11 mouse cellular contexts compared by ENCODE assay signal in genomic region chr2:88356304-88356703, GRCm38 (mm10). TPM values are rescaled to one million over a fixed set of nuclear protein-coding genes. Genes with fewer than 3 reads are reported as not detected.
A peak's percentile ranks its signal among the peaks of the same experiment; 100 is the strongest.
DNase-seq lines count a peak whose midpoint lies in the region; ATAC-seq and TF ChIP-seq lines count a peak whose summit lies in the region.
"Had no signal": no experiment of that assay in that cellular context is flagged by ENCODE, and none has a peak within 500 bp of the region (broad histone marks: within the 10 kb centered on the region; RNA-seq: fewer than 3 reads in every experiment).

No protein-coding gene starts in this region.

- H3K4me1 ChIP-seq in forebrain, embryonic 15.5 days = no peaks in the 10 kb centered on the region
- H3K4me1 ChIP-seq in neural tube, embryonic 14.5 days (ENCODE audit: control insufficient read depth, insufficient read depth, low read length) = no peaks in the 10 kb centered on the region
- H3K4me1 ChIP-seq in kidney, embryonic 16.5 days (ENCODE audit: insufficient read depth, low read length) = no peaks in the 10 kb centered on the region

- H3K27ac ChIP-seq in left cerebral cortex, adult 2 months = no peak overlapping the region
- no peak overlapping the region for H3K27ac ChIP-seq in forebrain, embryonic 15.5 days (replicated peaks)
- H3K27ac ChIP-seq in neural tube, embryonic 14.5 days (ENCODE audit: low read depth, low read length) = no peak overlapping the region
- H3K27ac ChIP-seq in kidney, embryonic 16.5 days (ENCODE audit: low read length) = no peak overlapping the region

- H3K4me2 ChIP-seq in forebrain, embryonic 15.5 days (replicated peaks) = no peak overlapping the region
- no peak overlapping the region for H3K4me2 ChIP-seq in neural tube, embryonic 14.5 days (ENCODE audit: low read depth, low read length)
- H3K4me2 ChIP-seq in kidney, embryonic 16.5 days (replicated peaks; ENCODE audit: low read depth, low read length) = no peak overlapping the region

- no peaks in the 10 kb centered on the region for H3K9me3 ChIP-seq in forebrain, embryonic 15.5 days
- H3K9me3 ChIP-seq in neural tube, embryonic 14.5 days (ENCODE audit: control insufficient read depth, low read length) = no peaks in the 10 kb centered on the region
- no peaks in the 10 kb centered on the region for H3K9me3 ChIP-seq in kidney, embryonic 16.5 days (ENCODE audit: low read length)

- intact Hi-C loops in left cerebral cortex, adult 2 months (cut with DNase I) = no loop called here

- H3K36me3 ChIP-seq in forebrain, embryonic 15.5 days = no peaks in the 10 kb centered on the region
- no peaks in the 10 kb centered on the region for H3K36me3 ChIP-seq in neural tube, embryonic 14.5 days (ENCODE audit: control insufficient read depth, insufficient read depth, low read length)
- no peaks in the 10 kb centered on the region for H3K36me3 ChIP-seq in kidney, embryonic 16.5 days (ENCODE audit: insufficient read depth, low read length)

- peak; percentile 78 for TF ChIP-seq CTCF in left cerebral cortex, adult 2 months (IDR thresholded peaks at IDR 0.05)

- DNase-seq in left cerebral cortex, adult 2 months (ENCODE audit: extremely low spot score in 1 of 2, low spot score in 2 of 2) = no peak
- DNase-seq in left cerebral cortex, adult 9 months (ENCODE audit: low spot score in 2 of 2) = no peak
- DNase-seq in NIH3T3 (ENCODE audit: low read depth) = peak; percentile 60
- DNase-seq in cerebellum, postnatal 36 days = no peak
- no peak for DNase-seq in lung, postnatal 36 days
- DNase-seq: left cerebral cortex, postnatal 4 days had no signal

- H3K27me3 ChIP-seq in forebrain, embryonic 15.5 days = no peaks in the 10 kb centered on the region
- H3K27me3 ChIP-seq in neural tube, embryonic 14.5 days (ENCODE audit: control insufficient read depth, insufficient read depth, low read length) = no peaks in the 10 kb centered on the region
- no peaks in the 10 kb centered on the region for H3K27me3 ChIP-seq in kidney, embryonic 16.5 days (ENCODE audit: insufficient read depth, low read length)

- no peak overlapping the region for H3K9ac ChIP-seq in forebrain, embryonic 15.5 days (replicated peaks)
- H3K9ac ChIP-seq in neural tube, embryonic 14.5 days (replicated peaks; ENCODE audit: low read depth, low read length) = no peak overlapping the region
- no peak overlapping the region for H3K9ac ChIP-seq in kidney, embryonic 16.5 days (replicated peaks; ENCODE audit: low read length)

- no peak overlapping the region for H3K4me3 ChIP-seq in left cerebral cortex, adult 2 months
- no peak overlapping the region for H3K4me3 ChIP-seq in forebrain, embryonic 15.5 days
- H3K4me3 ChIP-seq in neural tube, embryonic 14.5 days (ENCODE audit: low read depth, low read length) = no peak overlapping the region
- no peak overlapping the region for H3K4me3 ChIP-seq in kidney, embryonic 16.5 days (ENCODE audit: low read length)

- peak; percentile 66 for ATAC-seq in forebrain, embryonic 15.5 days (replicated peaks)
- ATAC-seq in neural tube, embryonic 14.5 days (ENCODE audit: low read depth) = peak; percentile 54
- no peak for ATAC-seq in kidney, embryonic 16.5 days (ENCODE audit: low FRiP score, low TSS enrichment)

- WGBS in forebrain, embryonic 15.5 days = 2% methylated on average over 2 of the region's 2 CpGs
- WGBS in neural tube, embryonic 14.5 days = under 1% methylated on average over 2 of the region's 2 CpGs
- 3% methylated on average over 2 of the region's 2 CpGs for WGBS in kidney, embryonic 16.5 days

RNA-seq across cellular contexts. Expression of gene Olfr1177-ps, which starts 10.0 kb away (rescaled TPM):
- total RNA-seq in left cerebral cortex, adult 2 months (2021) = not detected
- not detected in 2 replicates for polyA plus RNA-seq in forebrain, embryonic 15.5 days (2015; fragmentation: Nextera tagmentation; extraction: Ambion mirVana)
- polyA plus RNA-seq in neural tube, embryonic 14.5 days (2014; fragmentation: Nextera tagmentation; extraction: Ambion mirVana) = not detected in 2 replicates
- not detected in 2 replicates for polyA plus RNA-seq in kidney, embryonic 16.5 days (2015; fragmentation: Nextera tagmentation; extraction: Ambion mirVana)
- total RNA-seq: adrenal gland, postnatal 4 days; gastrocnemius, postnatal 4 days; left cerebral cortex, postnatal 4 days had no signal

RNA-seq across cellular contexts. Expression of gene Olfr1176, which starts 19.8 kb away (rescaled TPM):
- total RNA-seq in left cerebral cortex, adult 2 months (2021) = not detected
- polyA plus RNA-seq in forebrain, embryonic 15.5 days (2015; fragmentation: Nextera tagmentation; extraction: Ambion mirVana) = not detected in 2 replicates
- not detected in 2 replicates for polyA plus RNA-seq in neural tube, embryonic 14.5 days (2014; fragmentation: Nextera tagmentation; extraction: Ambion mirVana)
- not detected in 2 replicates for polyA plus RNA-seq in kidney, embryonic 16.5 days (2015; fragmentation: Nextera tagmentation; extraction: Ambion mirVana)
- total RNA-seq: adrenal gland, postnatal 4 days; gastrocnemius, postnatal 4 days; left cerebral cortex, postnatal 4 days had no signal

RNA-seq across cellular contexts. Expression of gene Olfr1175-ps, which starts 29.3 kb away (rescaled TPM):
- total RNA-seq in left cerebral cortex, adult 2 months (2021) = not detected
- polyA plus RNA-seq in forebrain, embryonic 15.5 days (2015; fragmentation: Nextera tagmentation; extraction: Ambion mirVana) = not detected in 2 replicates
- polyA plus RNA-seq in neural tube, embryonic 14.5 days (2014; fragmentation: Nextera tagmentation; extraction: Ambion mirVana) = not detected in 2 replicates
- not detected in 2 replicates for polyA plus RNA-seq in kidney, embryonic 16.5 days (2015; fragmentation: Nextera tagmentation; extraction: Ambion mirVana)
- total RNA-seq: adrenal gland, postnatal 4 days; gastrocnemius, postnatal 4 days; left cerebral cortex, postnatal 4 days had no signal

RNA-seq across cellular contexts. Expression of gene Olfr1178, which starts 30.6 kb away (rescaled TPM):
- total RNA-seq in left cerebral cortex, adult 2 months (2021) = not detected
- polyA plus RNA-seq in forebrain, embryonic 15.5 days (2015; fragmentation: Nextera tagmentation; extraction: Ambion mirVana) = not detected in 2 replicates
- polyA plus RNA-seq in neural tube, embryonic 14.5 days (2014; fragmentation: Nextera tagmentation; extraction: Ambion mirVana) = not detected in 2 replicates
- not detected in 2 replicates for polyA plus RNA-seq in kidney, embryonic 16.5 days (2015; fragmentation: Nextera tagmentation; extraction: Ambion mirVana)
- total RNA-seq: adrenal gland, postnatal 4 days; gastrocnemius, postnatal 4 days; left cerebral cortex, postnatal 4 days had no signal

RNA-seq across cellular contexts. Expression of gene Olfr1174-ps, which starts 41.4 kb away (rescaled TPM):
- total RNA-seq in left cerebral cortex, adult 2 months (2021) = not detected
- not detected in 2 replicates for polyA plus RNA-seq in forebrain, embryonic 15.5 days (2015; fragmentation: Nextera tagmentation; extraction: Ambion mirVana)
- polyA plus RNA-seq in neural tube, embryonic 14.5 days (2014; fragmentation: Nextera tagmentation; extraction: Ambion mirVana) = not detected in 2 replicates
- polyA plus RNA-seq in kidney, embryonic 16.5 days (2015; fragmentation: Nextera tagmentation; extraction: Ambion mirVana) = not detected in 2 replicates
- total RNA-seq: adrenal gland, postnatal 4 days; gastrocnemius, postnatal 4 days; left cerebral cortex, postnatal 4 days had no signal
